Mouse (Mus musculus) midbrain, embryonic 12.5 days (tissue): ENCODE results near the gene Homer3. TPM values are rescaled to one million over a fixed set of nuclear protein-coding genes. Genes with fewer than 3 reads are reported as not detected.

Experiments used
- ATAC-seq: fragments of 200-750 bp; cut with Nextera tagmentation; 2 replicates; pipeline ENCODE4 v1.8.0; 2017; ENCODE audit warnings: low read depth, moderate TSS enrichment, moderate library complexity; ENCODE audit not compliant: low FRiP score
- H3K27ac ChIP-seq: fragments of 300-500 bp; sonication (generic); replicated peaks from 2 replicates; pipeline ENCODE4 v1.5.1; 2016; ENCODE audit warnings: mild to moderate bottlenecking
- H3K27me3 ChIP-seq: fragments of 300-500 bp; sonication (generic); 2 replicates; pipeline ENCODE4 v1.6.1; 2016; ENCODE audit warnings: mild to moderate bottlenecking
- H3K36me3 ChIP-seq: fragments of 300-500 bp; sonication (generic); 2 replicates; pipeline ENCODE4 v1.6.1; 2016
- H3K4me1 ChIP-seq: fragments of 300-500 bp; sonication (generic); 2 replicates; pipeline ENCODE4 v1.6.1; 2016
- H3K4me2 ChIP-seq: fragments of 300-500 bp; sonication (generic); replicated peaks from 2 replicates; pipeline ENCODE4 v1.6.1; 2016; ENCODE audit warnings: mild to moderate bottlenecking, moderate library complexity
- H3K4me3 ChIP-seq: fragments of 300-500 bp; sonication (generic); 2 replicates; pipeline ENCODE4 v1.5.1; 2016; ENCODE audit warnings: mild to moderate bottlenecking
- H3K9ac ChIP-seq: fragments of 300-500 bp; sonication (generic); replicated peaks from 2 replicates; pipeline ENCODE4 v1.6.1; 2016; ENCODE audit warnings: mild to moderate bottlenecking, moderate library complexity
- H3K9me3 ChIP-seq: fragments of 300-500 bp; sonication (generic); 2 replicates; pipeline ENCODE4 v1.6.1; 2016; ENCODE audit warnings: mild to moderate bottlenecking
- WGBS: fragments of 180-500 bp; shearing (Covaris S2); methylation state at CpG from one replicate; pipeline ENCODE4 v1.1.7; 2016; 5-methylcytosine and 5-hydroxymethylcytosine counted together
- polyA plus RNA-seq: library from polyadenylated mRNA; unstranded; fragments of >200 nt; fragmentation: Nextera tagmentation; extraction: Ambion mirVana; gene quantifications from 2 replicates; pipeline ENCODE4 v1.2.1, GENCODE M21; 2016

The Homer3 gene
- polyA plus RNA-seq, 1 experiment from 2014 or later: 99.6 TPM

GRCm38 (mm10) chr8:70343076-70343475 lies 60.4 kb downstream of the Homer3 start:
- Histone ChIP-seq H3K27me3 (no peaks in the 10 kb centered on the region), H3K4me3 (no peak overlapping the region), H3K4me1 (0 out of 2 replicates have a peak, but pooled peaks cover under 1% of the 10 kb centered on the region), H3K27ac (no peak overlapping the region), H3K9ac (no peak overlapping the region), H3K36me3 (peaks cover 59% of the 10 kb centered on the region), H3K9me3 (no peaks in the 10 kb centered on the region), H3K4me2 (no peak overlapping the region)
- WGBS: 86% methylated on average over 7 of the region's 7 CpGs
- no peak for ATAC-seq

GRCm38 (mm10) chr8:70343696-70344095 lies 61.1 kb downstream of the Homer3 start:
- no peaks in the 10 kb centered on the region for H3K9me3 ChIP-seq
- WGBS: 56% methylated on average over 6 of the region's 6 CpGs
- no peak overlapping the region for H3K9ac ChIP-seq
- H3K36me3 ChIP-seq: peaks cover 56% of the 10 kb centered on the region
- no peaks in the 10 kb centered on the region for H3K27me3 ChIP-seq
- H3K4me3 ChIP-seq: no peak overlapping the region
- no peak overlapping the region for H3K4me2 ChIP-seq
- H3K27ac ChIP-seq: no peak overlapping the region
- peaks cover 6% of the 10 kb centered on the region; the same call in 1 of the 2 replicates for H3K4me1 ChIP-seq
- no peak for ATAC-seq

Other genes with a start within 250 kb of the Homer3 start
- 76.4 and 77.8 TPM in 2 replicates for gene Mau2, start 240.1 kb upstream of the Homer3 start, polyA plus RNA-seq
- 55.6 and 56.8 TPM in 2 replicates for gene Sugp1, start 240.0 kb upstream of the Homer3 start, polyA plus RNA-seq
- gene Tm6sf2, start 209.9 kb upstream of the Homer3 start, polyA plus RNA-seq: 1.3 and 2.0 TPM in 2 replicates
- gene Hapln4, start 199.4 kb upstream of the Homer3 start, polyA plus RNA-seq: 0.20 and 0.23 TPM in 2 replicates
- 91.9 and 109 TPM in 2 replicates for gene Ncan, start 162.0 kb upstream of the Homer3 start, polyA plus RNA-seq
- gene Nr2c2ap, start 151.5 kb upstream of the Homer3 start, polyA plus RNA-seq: 23.3 and 23.8 TPM in 2 replicates
- 16.3 and 17.8 TPM in 2 replicates for gene Rfxank, start 143.7 kb upstream of the Homer3 start, polyA plus RNA-seq
- 37.1 and 41.9 TPM in 2 replicates for gene Borcs8, start 143.3 kb upstream of the Homer3 start, polyA plus RNA-seq
- 0.19 and 0.46 TPM in 2 replicates for gene Mef2b, start 143.1 kb upstream of the Homer3 start, polyA plus RNA-seq
- 47.6 and 49.0 TPM in 2 replicates for gene Tmem161a, start 110.5 kb upstream of the Homer3 start, polyA plus RNA-seq
- gene Slc25a42, start 70.5 kb upstream of the Homer3 start, polyA plus RNA-seq: 3.9 and 4.3 TPM in 2 replicates
- gene Sugp2, start 48.6 kb upstream of the Homer3 start, polyA plus RNA-seq: 82.5 and 88.6 TPM in 2 replicates
- gene Armc6, start 48.4 kb upstream of the Homer3 start, polyA plus RNA-seq: 45.5 and 47.1 TPM in 2 replicates
- gene Ddx49, start 19.7 kb downstream of the Homer3 start, polyA plus RNA-seq: 47.1 and 53.8 TPM in 2 replicates
- 222 and 235 TPM in 2 replicates for gene Cope, start 19.7 kb downstream of the Homer3 start, polyA plus RNA-seq
- 15.3 and 17.1 TPM in 2 replicates for gene Cers1, start 32.9 kb downstream of the Homer3 start, polyA plus RNA-seq
- gene Gdf1, start 47.0 kb downstream of the Homer3 start, polyA plus RNA-seq: 3.7 and 4.5 TPM in 2 replicates
- gene Upf1, start 70.5 kb downstream of the Homer3 start, polyA plus RNA-seq: 32.8 and 38.0 TPM in 2 replicates
- 0.23 TPM in 1 of 2 replicates, not detected in the other for gene Comp, start 90.7 kb downstream of the Homer3 start, polyA plus RNA-seq
- 22.8 and 23.6 TPM in 2 replicates for gene Crtc1, start 156.8 kb downstream of the Homer3 start, polyA plus RNA-seq
- 17.8 and 18.5 TPM in 2 replicates for gene Klhl26, start 194.1 kb downstream of the Homer3 start, polyA plus RNA-seq
- 19.3 and 21.7 TPM in 2 replicates for gene Tmem59l, start 204.5 kb downstream of the Homer3 start, polyA plus RNA-seq
- gene Crlf1, start 210.3 kb downstream of the Homer3 start, polyA plus RNA-seq: 0.92 and 1.6 TPM in 2 replicates
- gene Rex1bd, start 223.9 kb downstream of the Homer3 start, polyA plus RNA-seq: 130 and 134 TPM in 2 replicates
- gene Uba52, start 228.0 kb downstream of the Homer3 start, polyA plus RNA-seq: 748 and 749 TPM in 2 replicates
- 326 and 332 TPM in 2 replicates for gene Fkbp8, start 244.9 kb downstream of the Homer3 start, polyA plus RNA-seq
- gene Kxd1, start 245.1 kb downstream of the Homer3 start, polyA plus RNA-seq: 52.1 and 52.7 TPM in 2 replicates